Mouse (Mus musculus) heart, embryonic 11.5 days (tissue): ENCODE results near the gene Ddias. TPM values are rescaled to one million over a fixed set of nuclear protein-coding genes. Genes with fewer than 3 reads are reported as not detected.

ENCODE experiments used
- ATAC-seq: fragments of 200-750 bp; cut with Nextera tagmentation; replicated peaks from 2 replicates; pipeline ENCODE4 v1.8.0; 2017; ENCODE audit warnings: moderate library complexity; ENCODE audit not compliant: insufficient number of reproducible peaks, low FRiP score, low TSS enrichment
- H3K27ac ChIP-seq: fragments of 300-500 bp; sonication (generic); 2 replicates; pipeline ENCODE4 v1.5.1; 2014; ENCODE audit warnings: mild to moderate bottlenecking, low read depth, low read length
- H3K27me3 ChIP-seq: fragments of 300-500 bp; sonication (generic); 2 replicates; pipeline ENCODE4 v1.6.1; 2014; ENCODE audit warnings: mild to moderate bottlenecking, low read length, mixed read lengths; ENCODE audit not compliant: control insufficient read depth, insufficient read depth
- H3K36me3 ChIP-seq: fragments of 300-500 bp; sonication (generic); 2 replicates; pipeline ENCODE4 v1.6.1; 2014; ENCODE audit warnings: mild to moderate bottlenecking, low read length, moderate library complexity, mixed read lengths; ENCODE audit not compliant: control insufficient read depth, insufficient read depth
- H3K4me1 ChIP-seq: fragments of 300-500 bp; sonication (generic); 2 replicates; pipeline ENCODE4 v1.6.1; 2014; ENCODE audit warnings: low read length; ENCODE audit not compliant: control insufficient read depth, insufficient read depth
- H3K4me2 ChIP-seq: fragments of 300-500 bp; sonication (generic); 2 replicates; pipeline ENCODE4 v1.6.1; 2014; ENCODE audit warnings: mild to moderate bottlenecking, moderate library complexity
- H3K4me3 ChIP-seq: fragments of 300-500 bp; sonication (generic); 2 replicates; pipeline ENCODE4 v1.5.1; 2014; ENCODE audit warnings: low read depth, low read length
- H3K9ac ChIP-seq: fragments of 300-500 bp; sonication (generic); 2 replicates; pipeline ENCODE4 v1.6.1; 2014; ENCODE audit warnings: mild to moderate bottlenecking, low read depth, low read length, moderate library complexity
- H3K9me3 ChIP-seq: fragments of 300-500 bp; sonication (generic); replicated peaks from 2 replicates; pipeline ENCODE4 v1.6.1; 2016; ENCODE audit warnings: low read length; ENCODE audit not compliant: control insufficient read depth
- WGBS: fragments of 180-500 bp; shearing (Covaris S2); extraction: QIAGEN DNeasy Blood & Tissue Kit; methylation state at CpG from one replicate; pipeline ENCODE4 v1.1.7; 2014; ENCODE audit not compliant: insufficient replicate concordance; 5-methylcytosine and 5-hydroxymethylcytosine counted together
- polyA plus RNA-seq: library from polyadenylated mRNA; unstranded; fragments of >200 nt; fragmentation: Nextera tagmentation; extraction: Ambion mirVana; gene quantifications from 2 replicates; pipeline ENCODE4 v1.2.1, GENCODE M21; 2014

Gene Ddias
- polyA plus RNA-seq, 1 experiment from 2014 or later: 11.7 TPM

DNA sequence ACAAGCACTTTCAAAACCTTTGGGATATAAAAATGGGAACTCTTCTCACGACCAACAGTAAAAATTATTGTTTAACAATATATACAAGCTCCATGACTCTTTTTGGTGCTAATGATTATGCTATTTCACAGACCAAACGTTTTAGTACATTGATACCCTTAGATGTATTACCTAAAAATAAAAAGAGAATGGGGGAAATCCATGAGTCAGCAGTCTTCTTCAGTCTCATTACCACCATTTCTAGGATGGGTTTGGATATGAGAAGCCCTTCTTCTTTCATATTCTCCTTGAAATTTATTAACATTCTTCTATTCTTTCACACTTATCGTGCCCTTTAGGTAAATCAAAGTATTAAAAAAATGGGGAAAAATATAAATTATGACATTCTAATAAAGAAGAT lies 37.6 kb downstream of the Ddias start:
- 75% methylated on average over 3 of the region's 3 CpGs for WGBS
- H3K4me1 ChIP-seq: no peaks in the 10 kb centered on the region
- H3K9me3 ChIP-seq: no peaks in the 10 kb centered on the region
- no peak for ATAC-seq
- H3K4me3 ChIP-seq: no peak overlapping the region
- H3K4me2 ChIP-seq: no peak overlapping the region
- no peaks in the 10 kb centered on the region for H3K27me3 ChIP-seq
- H3K27ac ChIP-seq: no peak overlapping the region
- no peaks in the 10 kb centered on the region for H3K36me3 ChIP-seq
- no peak overlapping the region for H3K9ac ChIP-seq

DNA sequence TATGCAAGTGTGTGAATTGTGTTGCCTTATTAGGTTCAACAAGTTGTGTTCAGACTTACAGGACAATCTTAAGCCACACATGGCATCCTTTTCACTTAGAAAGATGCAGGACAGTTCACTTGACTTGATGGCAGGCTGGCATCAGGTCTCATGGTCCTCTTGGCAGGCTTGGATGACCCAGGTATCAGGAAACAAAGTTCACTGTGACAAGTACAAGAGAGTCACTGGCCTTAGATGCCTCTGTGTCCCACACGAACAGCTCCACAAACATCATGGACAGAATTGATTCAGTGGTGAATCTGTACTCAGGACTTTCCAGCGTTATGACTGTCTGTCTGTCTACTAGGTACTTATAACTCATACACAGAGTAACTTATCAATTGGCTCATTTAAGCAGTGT lies 39.7 kb downstream of the Ddias start:
- WGBS: 82% methylated on average over 2 of the region's 2 CpGs
- H3K4me2 ChIP-seq: no peak overlapping the region
- H3K4me3 ChIP-seq: no peak overlapping the region
- no peak for ATAC-seq
- H3K4me1 ChIP-seq: no peaks in the 10 kb centered on the region
- H3K9me3 ChIP-seq: no peaks in the 10 kb centered on the region
- H3K27me3 ChIP-seq: no peaks in the 10 kb centered on the region
- H3K36me3 ChIP-seq: no peaks in the 10 kb centered on the region
- no peak overlapping the region for H3K27ac ChIP-seq
- H3K9ac ChIP-seq: no peak overlapping the region

DNA sequence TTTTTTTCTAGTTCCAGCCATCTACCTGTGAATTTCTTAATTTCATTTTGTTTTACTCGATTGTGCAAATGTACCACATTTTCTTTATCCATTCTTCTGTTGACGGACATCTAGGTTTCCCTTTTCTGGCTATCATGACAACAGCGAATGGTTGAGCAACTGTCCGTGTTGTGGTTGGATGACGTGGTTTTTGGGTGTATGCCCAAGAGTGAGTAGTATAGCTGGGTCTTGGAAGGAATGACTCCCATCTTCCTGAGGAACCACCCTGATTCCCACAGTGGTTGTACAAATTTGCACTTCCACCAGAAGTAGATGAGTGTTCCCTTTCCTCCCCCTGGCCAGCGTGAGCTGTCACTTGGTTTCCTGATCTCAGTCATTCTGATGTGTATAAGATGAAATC lies 41.7 kb downstream of the Ddias start:
- Histone ChIP-seq H3K9me3 (no peaks in the 10 kb centered on the region), H3K4me2 (no peak overlapping the region), H3K27me3 (no peaks in the 10 kb centered on the region), H3K36me3 (no peaks in the 10 kb centered on the region), H3K27ac (no peak overlapping the region), H3K4me3 (no peak overlapping the region), H3K4me1 (no peaks in the 10 kb centered on the region), H3K9ac (no peak overlapping the region)
- WGBS: 79% methylated on average over 6 of the region's 6 CpGs
- ATAC-seq: no peak

DNA sequence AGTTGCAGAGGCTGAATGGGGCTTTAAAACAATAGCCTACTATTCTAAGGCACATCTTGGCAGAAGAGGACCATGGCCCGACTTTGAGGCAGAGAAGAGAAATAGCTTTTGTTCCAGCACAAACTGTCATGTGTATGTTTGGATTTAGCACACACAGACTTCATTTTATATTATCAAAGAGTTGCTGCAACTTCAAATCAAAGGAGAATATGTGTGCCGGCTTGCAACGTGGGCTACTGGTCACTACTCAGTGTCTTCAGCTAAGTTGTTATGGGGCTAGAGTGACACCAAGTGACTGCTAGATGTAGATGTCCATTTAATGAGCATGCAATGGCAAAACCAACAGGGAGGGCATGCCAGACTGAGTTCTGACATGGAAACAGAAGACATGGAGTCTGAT lies 46.1 kb downstream of the Ddias start:
- ATAC-seq: no peak
- Histone ChIP-seq H3K9me3 (no peaks in the 10 kb centered on the region), H3K4me3 (no peak overlapping the region), H3K27ac (no peak overlapping the region), H3K27me3 (no peaks in the 10 kb centered on the region), H3K4me2 (no peak overlapping the region), H3K9ac (no peak overlapping the region), H3K4me1 (no peaks in the 10 kb centered on the region), H3K36me3 (no peaks in the 10 kb centered on the region)
- WGBS: 57% methylated on average over 3 of the region's 3 CpGs

DNA sequence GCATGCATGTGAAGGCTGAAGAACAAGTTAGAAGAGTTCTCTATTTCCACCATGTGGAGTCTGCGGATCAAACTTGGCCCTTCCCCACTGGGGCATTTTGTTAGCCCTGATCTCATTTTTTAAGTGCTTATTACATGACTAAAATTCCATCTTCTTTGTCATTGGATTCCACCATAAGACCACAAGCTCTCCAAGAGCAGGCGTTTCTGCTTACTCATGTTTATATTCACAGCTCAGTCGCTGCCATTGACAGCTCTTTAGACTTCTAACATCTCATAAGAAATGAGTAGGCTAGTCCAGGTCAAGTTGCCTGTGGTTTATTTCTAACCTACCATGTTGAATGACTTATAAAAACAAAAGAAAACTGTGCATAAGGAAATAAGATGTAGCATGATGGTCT lies 47.8 kb downstream of the Ddias start:
- Histone ChIP-seq H3K4me2 (no peak overlapping the region), H3K9ac (no peak overlapping the region), H3K27me3 (no peaks in the 10 kb centered on the region), H3K27ac (no peak overlapping the region), H3K4me1 (no peaks in the 10 kb centered on the region), H3K4me3 (no peak overlapping the region), H3K9me3 (no peaks in the 10 kb centered on the region), H3K36me3 (no peaks in the 10 kb centered on the region)
- ATAC-seq: no peak
- 85% methylated on average over 3 of the region's 3 CpGs for WGBS

DNA sequence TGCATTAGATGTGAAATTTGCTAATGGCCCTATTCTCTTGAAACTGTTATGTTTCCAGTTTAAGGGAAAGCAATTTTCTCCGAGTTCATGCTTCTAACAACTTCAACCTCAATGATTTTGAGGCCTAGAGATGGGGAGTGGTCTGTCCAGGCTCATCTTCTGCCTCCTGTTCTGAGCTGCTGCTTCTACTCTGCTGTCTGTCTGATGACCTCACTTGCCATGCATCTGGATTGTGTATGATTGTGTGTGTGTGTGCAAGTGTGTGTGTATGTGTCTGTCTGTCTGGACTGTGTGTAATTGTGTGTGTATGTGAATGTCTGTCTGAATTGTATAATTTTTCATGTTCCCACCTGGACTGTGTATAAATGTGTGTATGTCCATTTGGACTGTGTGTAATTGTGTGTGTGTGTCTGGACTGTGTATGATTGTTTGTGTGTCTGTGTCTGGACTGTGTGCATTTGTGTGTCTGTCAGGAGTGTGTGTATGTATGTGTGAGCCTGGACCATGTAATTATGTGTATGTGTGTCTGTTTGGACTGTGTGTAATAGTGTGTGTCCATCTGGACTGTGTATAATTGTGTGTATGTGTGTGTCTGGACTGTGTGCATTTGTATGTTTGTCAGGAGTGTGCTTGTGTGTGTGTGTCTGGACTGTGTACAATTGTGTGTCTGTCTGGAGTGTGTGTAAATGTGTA lies 51.5 kb downstream of the Ddias start:
- H3K27ac ChIP-seq: no peak overlapping the region
- ATAC-seq: no peak

DNA sequence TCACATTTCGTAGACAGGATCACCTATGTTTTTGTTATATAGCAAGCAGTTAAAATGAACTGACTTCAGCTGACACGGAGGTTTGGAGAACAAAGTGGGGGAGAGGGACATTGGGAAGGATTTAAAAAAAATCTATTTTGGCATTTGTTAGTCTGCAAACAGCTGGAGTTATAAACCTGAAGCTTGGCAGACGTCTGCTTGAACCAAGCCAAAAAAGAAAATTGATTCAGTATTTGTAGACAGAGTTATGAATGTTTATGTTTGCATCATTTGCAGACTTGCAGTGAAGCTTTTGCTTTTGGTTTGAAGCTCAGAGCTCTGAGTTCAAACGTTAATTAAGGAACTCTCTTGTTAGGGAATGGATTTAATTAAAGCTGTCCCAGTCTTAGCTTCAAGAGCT lies 52.2 kb downstream of the Ddias start:
- no peaks in the 10 kb centered on the region for H3K36me3 ChIP-seq
- no peak overlapping the region for H3K4me2 ChIP-seq
- 62% methylated on average over 4 of the region's 4 CpGs for WGBS

More for the DNA sequence above, 51.5 kb downstream of the Ddias start:
- Histone ChIP-seq H3K4me3 (no peak overlapping the region), H3K9me3 (no peaks in the 10 kb centered on the region), H3K4me1 (no peaks in the 10 kb centered on the region), H3K36me3 (no peaks in the 10 kb centered on the region), H3K4me2 (no peak overlapping the region), H3K9ac (no peak overlapping the region), H3K27me3 (no peaks in the 10 kb centered on the region)
- 47% methylated on average over 1 of the region's 1 CpGs for WGBS

DNA sequence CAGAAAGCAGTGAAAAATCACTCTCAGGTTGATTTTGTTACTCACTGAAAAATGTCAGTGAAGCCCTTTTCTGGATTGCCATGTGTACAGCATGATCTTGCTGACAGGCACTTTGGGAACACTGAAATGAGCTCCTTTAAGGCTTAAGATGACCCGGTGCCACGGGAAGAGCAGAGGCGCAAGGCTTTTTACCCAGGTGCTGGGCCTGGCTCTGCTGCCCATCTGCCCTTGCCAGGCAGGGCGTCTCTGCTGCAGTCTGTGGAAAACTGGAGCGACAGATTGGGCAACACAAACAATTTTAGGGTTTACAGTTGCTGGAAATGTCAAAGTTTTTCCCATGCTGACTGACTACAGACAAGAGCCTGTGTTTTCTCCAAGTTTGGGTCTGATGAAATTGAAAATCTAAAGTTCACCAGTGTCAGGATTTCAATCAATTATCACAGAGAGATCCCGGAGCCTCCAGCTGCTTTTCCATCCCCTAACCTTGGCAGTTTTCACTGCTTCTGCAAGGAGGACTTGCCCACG lies 53.0 kb downstream of the Ddias start:
- WGBS: 68% methylated on average over 7 of the region's 7 CpGs
- Histone ChIP-seq H3K9me3 (no peaks in the 10 kb centered on the region), H3K27me3 (no peaks in the 10 kb centered on the region), H3K9ac (no peak overlapping the region), H3K4me3 (no peak overlapping the region), H3K36me3 (no peaks in the 10 kb centered on the region), H3K4me2 (no peak overlapping the region), H3K27ac (no peak overlapping the region), H3K4me1 (no peaks in the 10 kb centered on the region)
- no peak for ATAC-seq

More for the DNA sequence above, 52.2 kb downstream of the Ddias start:
- H3K4me1 ChIP-seq: no peaks in the 10 kb centered on the region
- no peak overlapping the region for H3K27ac ChIP-seq
- H3K9me3 ChIP-seq: no peaks in the 10 kb centered on the region
- no peak for ATAC-seq
- no peak overlapping the region for H3K4me3 ChIP-seq
- no peaks in the 10 kb centered on the region for H3K27me3 ChIP-seq
- no peak overlapping the region for H3K9ac ChIP-seq

DNA sequence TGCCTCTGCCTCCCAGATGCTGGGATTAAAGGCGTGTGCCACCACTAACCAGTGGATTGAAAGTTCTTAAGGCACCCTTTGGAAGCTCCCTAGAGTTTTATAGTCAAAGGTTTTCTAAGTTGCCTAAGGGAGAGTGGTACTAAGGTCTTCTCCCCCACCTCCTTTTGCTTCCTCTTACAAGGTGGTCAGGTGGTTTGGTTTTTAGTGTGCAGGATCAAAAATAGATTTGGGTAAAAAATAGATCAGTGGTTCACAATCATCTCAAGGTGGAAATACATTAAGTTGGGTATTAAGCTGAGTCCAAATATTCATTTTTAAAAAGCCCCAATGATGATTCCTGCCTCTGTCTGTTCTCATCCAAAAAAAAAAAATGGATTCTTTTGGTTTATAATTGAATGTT lies 53.6 kb downstream of the Ddias start:
- Histone ChIP-seq H3K36me3 (no peaks in the 10 kb centered on the region), H3K9me3 (no peaks in the 10 kb centered on the region), H3K27ac (no peak overlapping the region), H3K4me3 (no peak overlapping the region), H3K4me2 (no peak overlapping the region), H3K4me1 (no peaks in the 10 kb centered on the region), H3K27me3 (no peaks in the 10 kb centered on the region), H3K9ac (no peak overlapping the region)
- ATAC-seq: no peak
- 70% methylated on average over 1 of the region's 1 CpGs for WGBS
